9 mouse cellular contexts compared by ENCODE assay signal in the genomic region with DNA sequence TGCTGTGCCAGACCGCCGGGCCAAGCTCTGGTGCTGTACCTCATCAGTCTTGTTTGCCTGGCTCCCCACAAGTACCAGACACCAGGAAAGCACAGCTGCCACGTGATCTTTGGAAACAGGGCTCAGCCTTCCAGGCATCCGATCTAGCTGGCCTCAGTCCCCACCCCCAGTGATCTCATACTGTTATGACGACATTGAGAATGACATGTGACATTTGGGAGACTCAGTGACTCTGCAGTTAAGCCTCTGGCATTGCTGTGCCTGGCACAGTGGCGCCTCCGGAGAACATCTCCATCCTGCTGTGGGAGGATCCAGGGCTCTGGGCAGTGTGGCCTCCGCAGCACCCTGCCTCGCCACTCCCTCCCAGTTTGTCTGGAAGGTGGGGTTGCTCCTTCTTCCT. TPM values are rescaled to one million over a fixed set of nuclear protein-coding genes. Genes with fewer than 3 reads are reported as not detected.
DNase-seq lines count a peak whose midpoint lies in the region; ATAC-seq and TF ChIP-seq lines count a peak whose summit lies in the region.
"Had no signal": no experiment of that assay in that cellular context is flagged by ENCODE, and none has a peak within 500 bp of the region (broad histone marks: within the 10 kb centered on the region; RNA-seq: fewer than 3 reads in every experiment).

No protein-coding gene starts in this region.

- no peak for TF ChIP-seq CTCF in layer of hippocampus, adult 2 months (conservative IDR thresholded peaks at IDR 0.05)

- H3K27ac ChIP-seq in layer of hippocampus, adult 2 months: no peak overlapping the region
- H3K27ac ChIP-seq: embryonic facial prominence, embryonic 12.5 days had no signal

- H3K4me3 ChIP-seq in layer of hippocampus, adult 2 months: no peak overlapping the region
- H3K4me3 ChIP-seq: embryonic facial prominence, embryonic 12.5 days had no signal

- ATAC-seq in megakaryocyte progenitor cell, adult 5-6 weeks (replicated peaks; ENCODE audit: poor library complexity): peak; percentile 38

- peak; percentile 41 for DNase-seq in layer of hippocampus, adult 11-12 months (ENCODE audit: low spot score)
- DNase-seq in layer of hippocampus, adult 2 months (ENCODE audit: low spot score in 2 of 2): no peak
- peak; percentile 54 for DNase-seq in R1 (ENCODE audit: low read depth, low spot score)
- DNase-seq in brain, adult 2 months (ENCODE audit: low read depth, low spot score): peak; percentile 37
- no peak for DNase-seq in right cerebral cortex, adult 2 months (ENCODE audit: low spot score in 2 of 2)
- DNase-seq in kidney, postnatal 4 days: no peak
- DNase-seq: cerebellum, adult 11 months had no signal

RNA-seq across cellular contexts. Expression of a gene that starts 9.3 kb away (rescaled TPM):
- under 1 TPM; 0.46 to 0.83 TPM for total RNA-seq in layer of hippocampus, adult 2 months (2021)
- 6.3 and 11.5 TPM in 2 replicates for total RNA-seq in megakaryocyte progenitor cell, adult 5-6 weeks (2015)
- 1.6 and 4.6 TPM in 2 replicates for total RNA-seq in megakaryocyte progenitor cell, adult 5-6 weeks (2017)

RNA-seq across cellular contexts. Expression of a gene that starts 20.0 kb away (rescaled TPM):
- total RNA-seq in layer of hippocampus, adult 2 months (2021): 1 to 10 TPM in 1 of 2 experiments, under 1 TPM in 1; 0.86 to 1.6 TPM
- not detected in 2 replicates for total RNA-seq in megakaryocyte progenitor cell, adult 5-6 weeks (2015)
- total RNA-seq in megakaryocyte progenitor cell, adult 5-6 weeks (2017): not detected in 2 replicates

RNA-seq across cellular contexts. Expression of a gene that starts 29.3 kb away (rescaled TPM):
- total RNA-seq in layer of hippocampus, adult 2 months (2021): not detected
- total RNA-seq in megakaryocyte progenitor cell, adult 5-6 weeks (2015): not detected in 2 replicates
- not detected in 2 replicates for total RNA-seq in megakaryocyte progenitor cell, adult 5-6 weeks (2017)

RNA-seq across cellular contexts. Expression of a gene that starts 35.2 kb away (rescaled TPM):
- total RNA-seq in layer of hippocampus, adult 2 months (2021): not detected
- total RNA-seq in megakaryocyte progenitor cell, adult 5-6 weeks (2015): not detected in 2 replicates
- total RNA-seq in megakaryocyte progenitor cell, adult 5-6 weeks (2017): not detected in 2 replicates

RNA-seq across cellular contexts. Expression of a gene that starts 55.9 kb away (rescaled TPM):
- total RNA-seq in layer of hippocampus, adult 2 months (2021): not detected
- total RNA-seq in megakaryocyte progenitor cell, adult 5-6 weeks (2015): not detected in 2 replicates
- 0.03 TPM in 1 of 2 replicates, not detected in the other for total RNA-seq in megakaryocyte progenitor cell, adult 5-6 weeks (2017)

Comparison
In these comparisons a context has a peak if more than half of its experiments do, and no peak if none do; other contexts are left out.
1. DNase-seq: peak in layer of hippocampus, adult 11-12 months (single experiment), R1 (single experiment) and brain, adult 2 months (single experiment); none in layer of hippocampus, adult 2 months (0 of 2), right cerebral cortex, adult 2 months (0 of 2) and kidney, postnatal 4 days (0 of 2).